Mouse (Mus musculus) liver, postnatal 0 days (tissue): Measurements from ENCODE around the gene Hspa4l. TPM values are rescaled to one million over a fixed set of nuclear protein-coding genes. Genes with fewer than 3 reads are reported as not detected.

ENCODE experiments used
- ATAC-seq: fragments of 200-750 bp; cut with Nextera tagmentation; 2 replicates; pipeline ENCODE4 v1.8.0; 2017; ENCODE audit warnings: mild to moderate bottlenecking, moderate library complexity
- DNase-seq: peaks from one replicate; pipeline ENCODE4 v3.0.0-alpha.2; 2016
- H3K27ac ChIP-seq: fragments of 300-500 bp; sonication (generic); 2 replicates; pipeline ENCODE4 v1.5.1; 2014; ENCODE audit warnings: antibody characterized with exemption, moderate library complexity, mild to moderate bottlenecking, low read depth
- H3K27me3 ChIP-seq: fragments of 300-500 bp; sonication (generic); 2 replicates; pipeline ENCODE4 v1.6.1; 2014; ENCODE audit warnings: low read length, control low read depth, mixed read lengths; ENCODE audit not compliant: insufficient read depth
- H3K36me3 ChIP-seq: fragments of 300-500 bp; sonication (generic); replicated peaks from 2 replicates; pipeline ENCODE4 v1.6.1; 2014; ENCODE audit warnings: mild to moderate bottlenecking, control low read depth, low read length, moderate library complexity, mixed read lengths; ENCODE audit not compliant: insufficient read depth
- H3K4me1 ChIP-seq: fragments of 300-500 bp; sonication (generic); 2 replicates; pipeline ENCODE4 v1.6.1; 2014; ENCODE audit warnings: antibody characterized with exemption, mild to moderate bottlenecking, control low read depth; ENCODE audit not compliant: insufficient read depth
- H3K4me2 ChIP-seq: fragments of 300-500 bp; sonication (generic); 2 replicates; pipeline ENCODE4 v1.6.1; 2014; ENCODE audit warnings: low read depth, mild to moderate bottlenecking, low read length, moderate library complexity, mixed read lengths
- H3K4me3 ChIP-seq: fragments of 300-500 bp; sonication (generic); 2 replicates; pipeline ENCODE4 v1.5.1; 2014; ENCODE audit warnings: low read depth, low read length
- H3K9ac ChIP-seq: fragments of 300-500 bp; sonication (generic); replicated peaks from 2 replicates; pipeline ENCODE4 v1.6.1; 2014; ENCODE audit warnings: mild to moderate bottlenecking, moderate library complexity
- H3K9me3 ChIP-seq: fragments of 300-500 bp; sonication (generic); 2 replicates; pipeline ENCODE4 v1.6.1; 2016; ENCODE audit warnings: mild to moderate bottlenecking, control low read depth, low read length, mixed read lengths
- CTCF ChIP-seq: sonication (generic); IDR thresholded peaks from 2 replicates; pipeline ENCODE4 v1.5.1; 2016; ENCODE audit warnings: antibody characterized with exemption, low read depth
- EP300 ChIP-seq: IDR thresholded peaks from 2 replicates; pipeline ENCODE4 v1.6.1; 2016; ENCODE audit warnings: antibody characterized with exemption, low read depth, mild to moderate bottlenecking
- WGBS: fragments of 180-500 bp; shearing (Covaris S2); extraction: QIAGEN DNeasy Blood & Tissue Kit; methylation state at CpG from one replicate; pipeline ENCODE4 v1.1.7; 2014; ENCODE audit not compliant: insufficient replicate concordance; 5-methylcytosine and 5-hydroxymethylcytosine counted together
- polyA plus RNA-seq: library from polyadenylated mRNA; unstranded; fragments of >200 nt; fragmentation: Nextera tagmentation; extraction: Ambion mirVana; gene quantifications from 2 replicates; pipeline ENCODE4 v1.2.1, GENCODE M21; 2015

Hspa4l gene
- polyA plus RNA-seq, 1 experiment from 2014 or later = 11.7 TPM

GRCm38 (mm10) chr3:40793783-40794182, 49.5 kb downstream of the Hspa4l start:
- no peak for TF ChIP-seq CTCF
- Histone ChIP-seq H3K27ac (no peak overlapping the region), H3K27me3 (no peaks in the 10 kb centered on the region), H3K36me3 (peaks cover 7% of the 10 kb centered on the region; the same call in 1 of the 2 replicates), H3K4me2 (no peak overlapping the region), H3K4me1 (no peaks in the 10 kb centered on the region), H3K4me3 (no peak overlapping the region), H3K9me3 (no peaks in the 10 kb centered on the region), H3K9ac (no peak overlapping the region)
- ATAC-seq (no peak), DNase-seq (no peak)
- WGBS = 90% methylated on average over 2 of the region's 2 CpGs

DNA sequence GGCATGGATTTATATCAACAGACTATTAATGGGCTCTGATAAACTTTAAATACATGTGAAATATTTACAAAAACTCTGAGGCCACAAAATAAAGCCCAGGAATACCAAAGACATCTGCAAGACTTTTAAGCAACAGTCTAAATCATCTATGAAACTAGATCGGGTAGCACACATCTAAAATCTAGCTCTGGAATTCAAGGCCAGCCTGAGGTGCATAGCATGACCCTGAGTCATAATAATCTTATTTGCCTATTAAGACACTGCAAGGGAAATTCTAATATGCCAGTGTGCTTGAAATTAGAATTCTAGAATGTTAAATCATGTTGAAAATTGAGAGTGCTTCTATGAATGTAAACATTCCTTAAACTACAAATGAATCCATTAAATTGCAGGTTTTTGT, 53.8 kb downstream of the Hspa4l start:
- WGBS = 76% methylated on average over 1 of the region's 1 CpGs
- Histone ChIP-seq H3K4me3 (no peak overlapping the region), H3K9me3 (no peaks in the 10 kb centered on the region), H3K36me3 (peaks cover 9% of the 10 kb centered on the region), H3K4me1 (peaks cover 4% of the 10 kb centered on the region), H3K27ac (no peak overlapping the region), H3K9ac (no peak overlapping the region), H3K4me2 (no peak overlapping the region), H3K27me3 (no peaks in the 10 kb centered on the region)
- DNase-seq (no peak), ATAC-seq (no peak)
- TF ChIP-seq EP300 = no peak
- no peak for TF ChIP-seq CTCF

- Histone ChIP-seq H3K36me3 (peaks cover 9% of the 10 kb centered on the region), H3K27me3 (no peaks in the 10 kb centered on the region), H3K4me3 (no peak overlapping the region), H3K27ac (no peak overlapping the region), H3K9ac (no peak overlapping the region), H3K9me3 (no peaks in the 10 kb centered on the region), H3K4me2 (no peak overlapping the region), H3K4me1 (peaks cover 4% of the 10 kb centered on the region)
- 46% methylated on average over 7 of the region's 7 CpGs for WGBS
- peak; percentile 73 for DNase-seq
- TF ChIP-seq EP300 (no peak), CTCF (peak; percentile 80)
- ATAC-seq = peak; percentile 30; the same call in 1 of the 2 replicates
Measured at GRCm38 (mm10) chr3:40798500-40798899, 54.2 kb downstream of the Hspa4l start.

DNA sequence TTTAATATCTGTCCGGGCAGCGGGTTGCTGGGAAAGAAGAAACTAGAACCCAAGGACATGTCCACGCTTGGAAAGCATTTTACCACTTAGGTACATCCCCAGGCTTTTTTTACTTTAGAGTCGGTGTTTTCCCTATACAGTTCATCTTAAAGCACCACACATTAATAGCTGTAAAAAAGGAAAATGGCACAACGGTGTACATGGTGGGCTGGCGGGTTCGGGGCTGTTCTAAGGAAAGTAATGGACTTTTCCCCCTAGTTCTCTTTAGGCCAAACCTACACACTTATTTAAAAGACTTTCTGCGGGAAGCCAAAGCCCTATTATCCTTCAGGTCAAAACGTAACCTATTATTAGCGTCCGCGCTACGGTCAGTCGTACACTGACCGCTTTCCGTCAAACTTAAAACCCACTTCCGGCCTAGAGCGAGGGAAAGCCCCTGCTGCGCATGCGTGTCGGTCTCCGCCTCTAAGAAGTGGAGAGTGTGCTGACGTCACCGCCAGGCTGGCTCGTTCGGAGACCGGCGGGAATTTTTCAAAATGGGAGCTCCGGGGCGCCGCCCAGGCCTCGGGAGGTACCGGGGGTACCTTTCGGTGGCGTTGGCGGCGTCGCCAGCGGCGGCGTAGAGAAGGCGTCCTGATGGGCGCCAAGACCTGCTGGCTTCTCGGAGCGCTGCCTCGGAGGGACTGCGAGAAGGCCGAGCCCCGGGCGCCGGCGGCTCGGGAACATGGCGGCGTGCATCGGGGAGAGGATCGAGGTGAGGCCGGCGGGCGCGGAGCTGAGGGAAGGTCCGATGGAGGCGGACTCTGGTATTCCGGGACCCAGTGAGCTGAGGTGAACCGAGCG, 55.5 kb downstream of the Hspa4l start, which contains the start of gene Plk4:
Gene Plk4 (plus strand): TSS at position 490 of the 843 bp plus-strand sequence.
- peak within 1 kb of the TSS; percentile 87 for H3K27ac ChIP-seq
- TF ChIP-seq CTCF (no peak), EP300 (no peak)
- no peaks in the 10 kb centered on the region for H3K9me3 ChIP-seq
- 2% methylated on average over 66 of the region's 66 CpGs for WGBS
- H3K4me2 ChIP-seq = peak within 1 kb of the TSS; percentile 99
- no peaks in the 10 kb centered on the region for H3K27me3 ChIP-seq
- H3K4me1 ChIP-seq = peaks cover 4% of the 10 kb centered on the region
- H3K36me3 ChIP-seq = peaks cover 14% of the 10 kb centered on the region
- peak within 1 kb of the TSS; percentile 94 for H3K9ac ChIP-seq
- ATAC-seq (peak; percentile 91), DNase-seq (peak; percentile 97)
- peak within 1 kb of the TSS; percentile 88 for H3K4me3 ChIP-seq

GRCm38 (mm10) chr3:40800373-40800823, 56.1 kb downstream of the Hspa4l start:
- Histone ChIP-seq H3K4me1 (peaks cover 4% of the 10 kb centered on the region), H3K36me3 (peaks cover 20% of the 10 kb centered on the region), H3K9ac (peak overlapping the region; percentile 94), H3K9me3 (no peaks in the 10 kb centered on the region), H3K4me3 (peak overlapping the region; percentile 88), H3K27ac (peak overlapping the region; percentile 87), H3K4me2 (peak overlapping the region; percentile 99), H3K27me3 (no peaks in the 10 kb centered on the region)
- under 1% methylated on average over 32 of the region's 37 CpGs for WGBS
- ATAC-seq = peak; percentile 70
- TF ChIP-seq CTCF (no peak), EP300 (no peak)
- peak; percentile 83 for DNase-seq

- DNase-seq (no peak), ATAC-seq (no peak)
- Histone ChIP-seq H3K4me2 (no peak overlapping the region), H3K27me3 (no peaks in the 10 kb centered on the region), H3K9ac (no peak overlapping the region), H3K4me1 (no peaks in the 10 kb centered on the region), H3K4me3 (no peak overlapping the region), H3K36me3 (peaks cover 53% of the 10 kb centered on the region), H3K27ac (no peak overlapping the region), H3K9me3 (no peaks in the 10 kb centered on the region)
- TF ChIP-seq EP300 = no peak
- no peak for TF ChIP-seq CTCF
- 85% methylated on average over 2 of the region's 2 CpGs for WGBS
Measured at GRCm38 (mm10) chr3:40806871-40807270, 62.6 kb downstream of the Hspa4l start.
